Mouse (Mus musculus): ENCODE measurements at regions not wholly inside any gene's neighbourhood (a gene's known extent, or its start where the extent isn't known, plus 50 kb on each side); places are given as distances from the start of the nearest gene placed in this dataset.

- no peak overlapping the region for H3K9ac ChIP-seq
- WGBS = 79% methylated on average over 3 of the region's 3 CpGs
- H3K4me3 ChIP-seq = no peak overlapping the region
- H3K4me1 ChIP-seq = peaks cover 11% of the 10 kb centered on the region
- no peak overlapping the region for H3K27ac ChIP-seq
- ATAC-seq (ENCODE audit: insufficient number of reproducible peaks, low FRiP score, low TSS enrichment, low read depth) = no peak
- H3K27me3 ChIP-seq = no peaks in the 10 kb centered on the region
- H3K36me3 ChIP-seq = no peaks in the 10 kb centered on the region
- no peaks in the 10 kb centered on the region for H3K9me3 ChIP-seq
- no peak overlapping the region for H3K4me2 ChIP-seq
Measured at GRCm38 (mm10) chr4:105356616-105357015, 199.5 kb downstream of the Plpp3 start.

- Histone ChIP-seq H3K36me3 (no peaks in the 10 kb centered on the region), H3K9ac (no peak overlapping the region), H3K4me2 (no peak overlapping the region), H3K27ac (no peak overlapping the region), H3K4me3 (no peak overlapping the region), H3K9me3 (no peaks in the 10 kb centered on the region), H3K4me1 (no peaks in the 10 kb centered on the region), H3K27me3 (no peaks in the 10 kb centered on the region)
- ATAC-seq (ENCODE audit: insufficient number of reproducible peaks, low FRiP score, low TSS enrichment, low read depth) = no peak
- 8% methylated on average over 2 of the region's 2 CpGs for WGBS
Measured at GRCm38 (mm10) chr4:105358725-105359124, 201.6 kb downstream of the Plpp3 start.

GRCm38 (mm10) chr4:105364496-105364895 lies 207.3 kb downstream of the Plpp3 start:
- ATAC-seq (ENCODE audit: insufficient number of reproducible peaks, low FRiP score, low TSS enrichment, low read depth) = no peak
- H3K27ac ChIP-seq = no peak overlapping the region

GRCm38 (mm10) chr4:105365076-105365475 lies 207.9 kb downstream of the Plpp3 start:
- WGBS = 74% methylated on average over 5 of the region's 5 CpGs
- ATAC-seq (ENCODE audit: insufficient number of reproducible peaks, low FRiP score, low TSS enrichment, low read depth) = no peak

More at GRCm38 (mm10) chr4:105364496-105364895, 207.3 kb downstream of the Plpp3 start:
- Histone ChIP-seq H3K36me3 (no peaks in the 10 kb centered on the region), H3K4me2 (no peak overlapping the region), H3K4me1 (peaks cover 5% of the 10 kb centered on the region), H3K4me3 (no peak overlapping the region), H3K27me3 (no peaks in the 10 kb centered on the region), H3K9ac (no peak overlapping the region), H3K9me3 (no peaks in the 10 kb centered on the region)
- WGBS = 66% methylated on average over 6 of the region's 6 CpGs

GRCm38 (mm10) chr4:105376591-105376990 lies 219.4 kb downstream of the Plpp3 start:
- WGBS = 44% methylated on average over 5 of the region's 5 CpGs
- H3K27ac ChIP-seq = no peak overlapping the region

More at GRCm38 (mm10) chr4:105365076-105365475, 207.9 kb downstream of the Plpp3 start:
- Histone ChIP-seq H3K9me3 (no peaks in the 10 kb centered on the region), H3K36me3 (no peaks in the 10 kb centered on the region), H3K4me1 (peaks cover 5% of the 10 kb centered on the region), H3K27me3 (no peaks in the 10 kb centered on the region), H3K4me2 (no peak overlapping the region), H3K27ac (no peak overlapping the region), H3K9ac (no peak overlapping the region), H3K4me3 (no peak overlapping the region)

GRCm38 (mm10) chr4:105377469-105378187 lies 220.5 kb downstream of the Plpp3 start:
- H3K4me3 ChIP-seq = no peak overlapping the region
- no peak overlapping the region for H3K4me2 ChIP-seq
- H3K9ac ChIP-seq = no peak overlapping the region
- H3K36me3 ChIP-seq = no peaks in the 10 kb centered on the region
- H3K4me1 ChIP-seq = peaks cover 17% of the 10 kb centered on the region; the same call in 1 of the 2 replicates
- no peak for ATAC-seq (ENCODE audit: insufficient number of reproducible peaks, low FRiP score, low TSS enrichment, low read depth)
- H3K9me3 ChIP-seq = no peaks in the 10 kb centered on the region; the same call in 1 of the 2 replicates
- H3K27me3 ChIP-seq = no peaks in the 10 kb centered on the region
- H3K27ac ChIP-seq = no peak overlapping the region
- 45% methylated on average over 11 of the region's 11 CpGs for WGBS

More at GRCm38 (mm10) chr4:105376591-105376990, 219.4 kb downstream of the Plpp3 start:
- no peak overlapping the region for H3K4me2 ChIP-seq
- H3K4me1 ChIP-seq = peaks cover 17% of the 10 kb centered on the region; the same call in 1 of the 2 replicates
- H3K9ac ChIP-seq = no peak overlapping the region
- no peaks in the 10 kb centered on the region for H3K27me3 ChIP-seq
- H3K9me3 ChIP-seq = no peaks in the 10 kb centered on the region; the same call in 1 of the 2 replicates
- no peak for ATAC-seq (ENCODE audit: insufficient number of reproducible peaks, low FRiP score, low TSS enrichment, low read depth)
- no peak overlapping the region for H3K4me3 ChIP-seq
- no peaks in the 10 kb centered on the region for H3K36me3 ChIP-seq

- H3K4me3 ChIP-seq = no peak overlapping the region
- no peaks in the 10 kb centered on the region for H3K9me3 ChIP-seq
- H3K4me2 ChIP-seq = no peak overlapping the region
- peaks cover 20% of the 10 kb centered on the region for H3K4me1 ChIP-seq
- H3K9ac ChIP-seq = no peak overlapping the region
- no peak overlapping the region for H3K27ac ChIP-seq
- 49% methylated on average over 3 of the region's 3 CpGs for WGBS
- no peaks in the 10 kb centered on the region for H3K36me3 ChIP-seq
- H3K27me3 ChIP-seq = no peaks in the 10 kb centered on the region
- ATAC-seq (ENCODE audit: insufficient number of reproducible peaks, low FRiP score, low TSS enrichment, low read depth) = no peak
Measured at GRCm38 (mm10) chr4:105384826-105385225, 227.7 kb downstream of the Plpp3 start.

GRCm38 (mm10) chr4:105385481-105385880 lies 228.3 kb downstream of the Plpp3 start:
- Histone ChIP-seq H3K9ac (no peak overlapping the region), H3K4me2 (no peak overlapping the region), H3K4me3 (no peak overlapping the region), H3K9me3 (no peaks in the 10 kb centered on the region), H3K36me3 (no peaks in the 10 kb centered on the region), H3K4me1 (peaks cover 26% of the 10 kb centered on the region), H3K27me3 (no peaks in the 10 kb centered on the region), H3K27ac (no peak overlapping the region)
- 78% methylated on average over 5 of the region's 5 CpGs for WGBS
- ATAC-seq (ENCODE audit: insufficient number of reproducible peaks, low FRiP score, low TSS enrichment, low read depth) = no peak

GRCm38 (mm10) chr4:105390378-105390777 lies 233.2 kb downstream of the Plpp3 start:
- Histone ChIP-seq H3K27me3 (no peaks in the 10 kb centered on the region), H3K4me1 (peaks cover 19% of the 10 kb centered on the region), H3K36me3 (no peaks in the 10 kb centered on the region), H3K4me2 (no peak overlapping the region), H3K9ac (no peak overlapping the region), H3K4me3 (no peak overlapping the region), H3K9me3 (no peaks in the 10 kb centered on the region), H3K27ac (no peak overlapping the region)
- no peak for ATAC-seq (ENCODE audit: insufficient number of reproducible peaks, low FRiP score, low TSS enrichment, low read depth)
- 24% methylated on average over 5 of the region's 5 CpGs for WGBS

- 45% methylated on average over 1 of the region's 1 CpGs for WGBS
- Histone ChIP-seq H3K9me3 (no peaks in the 10 kb centered on the region), H3K4me1 (peaks cover 9% of the 10 kb centered on the region), H3K4me2 (no peak overlapping the region), H3K27ac (no peak overlapping the region), H3K4me3 (no peak overlapping the region), H3K27me3 (no peaks in the 10 kb centered on the region), H3K36me3 (no peaks in the 10 kb centered on the region), H3K9ac (no peak overlapping the region)
- no peak for ATAC-seq (ENCODE audit: insufficient number of reproducible peaks, low FRiP score, low TSS enrichment, low read depth)
Measured at GRCm38 (mm10) chr4:105394366-105394765, 237.2 kb downstream of the Plpp3 start.

- no peaks in the 10 kb centered on the region for H3K27me3 ChIP-seq
- ATAC-seq (ENCODE audit: insufficient number of reproducible peaks, low FRiP score, low TSS enrichment, low read depth) = no peak
- no peak overlapping the region for H3K4me2 ChIP-seq
- H3K36me3 ChIP-seq = no peaks in the 10 kb centered on the region
- WGBS = 63% methylated on average over 2 of the region's 2 CpGs
- no peaks in the 10 kb centered on the region for H3K9me3 ChIP-seq
- no peak overlapping the region for H3K4me3 ChIP-seq
- no peak overlapping the region for H3K9ac ChIP-seq
- no peaks in the 10 kb centered on the region for H3K4me1 ChIP-seq
- no peak overlapping the region for H3K27ac ChIP-seq
Measured at GRCm38 (mm10) chr4:105397451-105397850, 240.3 kb downstream of the Plpp3 start.

GRCm38 (mm10) chr4:105402021-105402420 lies 244.9 kb downstream of the Plpp3 start:
- WGBS = 78% methylated on average over 3 of the region's 3 CpGs

More at GRCm38 (mm10) chr4:105402021-105402420, 244.9 kb downstream of the Plpp3 start:
- Histone ChIP-seq H3K4me1 (peaks cover 6% of the 10 kb centered on the region), H3K9me3 (no peaks in the 10 kb centered on the region), H3K27me3 (no peaks in the 10 kb centered on the region), H3K9ac (no peak overlapping the region), H3K4me2 (no peak overlapping the region), H3K27ac (no peak overlapping the region), H3K36me3 (no peaks in the 10 kb centered on the region), H3K4me3 (no peak overlapping the region)
- ATAC-seq (ENCODE audit: insufficient number of reproducible peaks, low FRiP score, low TSS enrichment, low read depth) = no peak
